Mouse (Mus musculus) Muller cell, postnatal 12 days (primary cell): ENCODE data around the gene Erc2.

ENCODE experiments used
- DNase-seq: peaks from one replicate; pipeline ENCODE4 v3.0.0-alpha.2; 2015; ENCODE audit errors: inconsistent ontology term

Erc2 gene

DNA sequence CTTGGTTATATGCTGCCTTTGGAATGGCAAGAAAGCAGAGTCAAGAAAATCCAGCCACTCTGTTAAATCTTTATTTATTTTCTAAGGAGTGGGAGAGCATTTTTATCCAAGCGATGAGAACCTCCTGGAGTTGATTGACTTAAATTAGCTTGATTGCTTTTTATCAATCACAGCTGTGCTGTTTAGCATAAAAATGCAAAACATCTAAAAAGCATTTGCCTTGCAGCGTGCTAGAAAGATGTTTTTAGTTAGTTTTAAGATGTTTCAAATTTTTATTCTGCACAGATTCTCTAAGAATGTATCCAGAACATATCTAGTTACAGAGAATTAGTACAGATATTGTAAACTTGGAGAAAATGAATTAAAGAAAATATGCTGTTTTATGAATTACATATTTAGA, 315.7 kb downstream of the Erc2 start:
- no peak for DNase-seq

DNA sequence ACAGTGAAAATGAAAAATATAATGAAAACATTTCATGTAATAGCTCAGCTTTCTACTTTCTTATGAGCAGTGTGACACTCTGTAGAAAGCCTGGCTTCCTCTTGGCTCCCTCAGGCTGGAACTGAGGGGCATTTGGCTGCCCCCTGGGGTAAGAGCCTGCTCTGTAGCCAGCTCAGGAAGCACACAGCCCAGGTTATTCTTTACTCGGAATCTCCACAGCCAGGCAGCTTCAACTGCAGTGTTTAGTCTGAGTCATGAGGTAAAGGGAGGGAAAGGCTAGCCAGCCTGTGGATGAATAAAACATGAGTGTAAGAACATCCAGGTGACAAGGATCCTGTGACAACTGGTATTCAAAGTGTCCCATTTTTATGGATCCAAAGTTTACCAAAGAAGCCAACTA, 323.0 kb downstream of the Erc2 start:
- no peak for DNase-seq

DNA sequence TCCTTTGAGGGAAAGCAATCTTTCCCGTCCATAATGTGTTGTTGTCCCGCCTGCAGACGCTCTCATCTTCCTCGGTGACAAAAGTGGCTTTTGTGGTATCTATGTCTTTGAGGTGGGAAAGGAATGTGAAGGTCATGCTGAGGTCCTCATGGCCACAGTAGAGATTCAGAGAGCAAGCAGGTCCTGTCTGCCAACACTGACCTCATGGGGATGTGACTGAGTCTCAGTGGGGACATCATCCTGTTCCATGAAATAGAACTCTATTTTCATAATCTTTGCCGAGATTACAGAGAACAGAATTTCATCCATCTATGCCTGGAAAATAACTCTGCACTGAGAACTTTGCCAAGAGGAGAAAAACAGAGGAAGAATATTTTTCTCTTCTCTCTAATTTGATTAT, 324.0 kb downstream of the Erc2 start:
- no peak for DNase-seq

DNA sequence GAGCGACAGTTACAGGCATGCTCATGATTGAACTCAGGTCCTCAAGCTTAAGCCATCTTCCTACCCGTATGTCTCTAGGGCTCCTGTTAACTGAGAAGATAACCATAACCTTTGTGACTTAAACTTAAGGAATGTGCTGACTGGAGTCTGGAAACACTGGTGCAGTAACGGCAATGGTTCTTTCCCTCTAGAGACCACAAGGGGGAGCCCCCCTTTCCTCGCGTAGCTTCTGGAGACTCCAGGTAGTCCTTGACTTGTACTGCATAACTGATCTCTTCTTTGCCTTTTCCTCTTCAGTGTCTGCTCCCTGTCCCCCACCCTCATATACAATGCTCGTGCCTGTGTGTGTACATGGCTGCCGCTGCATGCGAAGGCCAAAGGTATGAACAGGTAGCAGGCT, 326.2 kb downstream of the Erc2 start:
- DNase-seq: no peak

DNA sequence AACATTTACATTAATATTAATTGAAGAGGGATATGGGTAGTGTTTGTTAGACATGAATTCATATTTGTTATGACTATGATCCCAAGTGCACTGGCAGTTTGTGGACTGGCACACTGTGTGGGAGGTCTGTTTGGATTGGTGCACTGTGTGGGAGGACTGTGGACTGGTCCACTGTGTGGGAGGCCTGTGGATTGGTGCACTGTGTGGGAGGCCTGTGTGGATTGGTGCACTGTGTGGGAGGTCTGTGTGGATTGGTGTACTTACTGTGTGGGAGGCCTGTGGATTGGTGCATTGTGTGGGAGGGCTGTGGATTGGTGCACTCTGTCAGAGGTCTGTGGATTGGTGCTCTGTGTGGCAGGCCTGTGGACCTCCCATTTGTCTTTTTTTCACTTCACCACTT, 331.6 kb downstream of the Erc2 start:
- no peak for DNase-seq

DNA sequence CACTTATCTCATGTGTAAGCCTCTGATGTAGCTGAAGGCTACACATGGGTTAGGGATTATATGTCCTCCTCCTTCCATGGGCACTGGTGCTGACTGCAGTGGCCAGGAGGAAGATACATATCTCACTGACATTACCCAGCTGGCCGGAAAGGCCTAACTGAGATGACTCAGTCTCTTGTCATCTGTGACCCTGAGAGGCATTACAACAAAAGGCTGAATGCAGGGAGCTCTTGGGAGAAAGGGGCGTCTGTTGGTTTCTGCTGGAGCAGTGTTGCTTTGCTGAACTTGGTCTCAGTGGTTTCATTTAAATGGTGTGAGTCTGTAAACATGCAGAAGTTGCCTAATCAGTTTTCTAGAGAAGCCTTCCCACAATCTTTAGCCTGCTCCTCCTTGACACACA, 334.6 kb downstream of the Erc2 start:
- DNase-seq: peak; percentile 70

DNA sequence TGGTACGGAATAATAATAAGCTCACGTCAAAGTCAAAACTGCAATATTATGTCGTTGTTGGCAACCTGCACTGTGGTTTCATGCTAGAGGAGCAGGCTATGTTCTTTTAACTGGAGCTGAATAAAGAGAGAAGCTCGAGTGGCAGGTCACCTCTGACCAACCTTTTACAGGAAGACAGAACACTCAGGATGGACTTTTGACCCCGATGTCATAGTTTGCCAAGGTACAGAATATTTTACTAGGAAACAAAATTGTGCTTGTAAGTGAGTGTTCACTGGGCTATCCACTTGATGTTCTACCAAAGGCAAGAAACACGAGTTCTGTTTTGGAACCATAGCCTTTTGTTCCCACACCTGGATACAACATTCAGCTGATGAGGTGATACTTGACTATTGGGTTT, 351.5 kb downstream of the Erc2 start:
- no peak for DNase-seq

DNA sequence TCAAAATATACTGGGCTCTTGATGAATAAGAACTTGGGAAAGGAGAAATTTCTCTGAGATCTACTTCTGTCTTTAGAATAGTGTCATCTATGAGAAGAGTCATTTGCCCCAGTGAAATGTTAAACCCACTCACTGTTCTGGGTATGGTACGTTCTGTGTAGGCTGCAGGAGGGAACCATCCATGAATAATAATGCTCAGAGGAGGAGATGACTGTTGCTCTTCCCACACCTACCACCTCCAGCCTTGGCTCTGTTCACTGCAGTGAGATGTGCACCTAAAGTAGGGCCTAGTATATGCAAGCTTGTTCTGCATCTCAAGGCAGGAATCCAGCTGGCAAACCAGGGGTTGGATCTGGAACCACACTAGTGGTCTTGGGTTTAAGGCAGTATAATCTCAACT, 353.4 kb downstream of the Erc2 start:
- DNase-seq: no peak

DNA sequence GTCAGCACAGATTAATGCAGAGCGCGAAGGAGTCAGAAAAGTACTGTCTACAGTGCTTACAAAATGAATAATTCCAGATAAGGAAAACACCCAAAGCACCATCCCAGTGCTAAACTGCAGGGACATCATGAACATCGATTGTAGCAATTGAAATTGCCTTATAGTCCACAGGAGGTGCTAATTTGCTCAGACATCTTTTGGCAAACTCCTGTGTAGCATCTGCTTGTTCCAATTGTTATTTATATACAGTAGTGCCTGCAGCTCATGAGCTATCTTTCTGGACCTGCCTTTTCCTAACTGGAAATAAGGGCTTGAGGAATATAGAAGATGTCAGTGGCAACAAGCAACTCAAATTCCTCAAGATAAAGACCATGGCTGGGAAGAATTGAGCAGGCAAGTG, 362.5 kb downstream of the Erc2 start:
- no peak for DNase-seq

DNA sequence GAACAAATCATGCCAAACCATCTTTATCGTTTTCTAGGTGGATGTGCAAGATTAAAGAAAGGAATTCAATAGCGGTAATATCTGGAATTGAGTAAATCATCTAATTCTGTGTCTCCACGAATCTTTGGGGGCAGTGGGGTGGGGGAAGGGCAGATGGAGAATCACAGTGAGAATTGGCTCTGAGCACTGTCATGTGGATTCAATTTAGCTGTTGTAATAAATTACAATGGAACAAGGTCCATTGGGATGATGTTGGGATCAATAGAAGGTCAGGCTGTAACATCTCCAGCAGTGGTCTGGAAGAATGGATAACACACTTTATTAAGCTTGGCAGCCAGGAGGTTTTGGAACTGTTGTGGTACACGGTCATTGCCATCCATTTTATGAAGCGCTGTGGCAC, 363.0 kb downstream of the Erc2 start:
- no peak for DNase-seq

DNA sequence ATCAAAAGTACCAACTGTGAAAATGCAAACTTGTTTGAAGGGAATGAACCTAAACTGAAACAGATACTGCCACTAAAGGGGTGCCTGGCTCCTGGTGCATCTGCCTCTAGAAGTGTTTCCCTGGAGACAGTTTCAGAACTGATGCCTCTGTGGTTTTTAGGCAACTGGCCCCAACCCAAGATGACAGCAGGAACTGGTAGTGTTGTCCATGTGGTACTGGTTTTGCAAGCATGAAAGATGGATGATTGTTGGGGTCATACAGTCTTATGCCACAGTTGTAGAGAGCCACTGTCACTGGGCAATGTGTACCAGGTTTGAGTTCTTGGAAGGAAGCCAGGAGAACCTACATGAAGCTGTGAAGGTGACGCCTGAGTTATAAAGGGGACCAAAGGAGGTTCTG, 365.2 kb downstream of the Erc2 start:
- no peak for DNase-seq

DNA sequence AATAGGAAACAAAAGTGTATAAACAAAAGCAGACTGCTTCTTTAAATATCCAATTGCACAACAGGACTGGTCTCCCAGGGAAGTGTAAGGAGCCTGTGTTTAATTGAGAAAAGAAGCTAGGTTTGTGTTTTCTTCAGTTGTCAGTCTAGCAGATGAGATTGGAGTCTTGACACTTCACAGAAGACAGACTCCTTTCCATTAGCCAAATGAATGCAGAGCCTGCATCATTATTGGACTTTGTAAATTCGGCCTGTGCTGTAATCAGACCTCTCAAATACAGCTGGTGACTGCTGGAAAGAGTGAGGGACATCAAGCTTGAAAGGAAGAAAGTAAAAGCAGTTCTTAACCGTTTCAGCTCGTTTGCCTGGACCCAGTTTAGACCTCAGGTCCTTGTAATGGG, 376.3 kb downstream of the Erc2 start:
- DNase-seq: no peak

DNA sequence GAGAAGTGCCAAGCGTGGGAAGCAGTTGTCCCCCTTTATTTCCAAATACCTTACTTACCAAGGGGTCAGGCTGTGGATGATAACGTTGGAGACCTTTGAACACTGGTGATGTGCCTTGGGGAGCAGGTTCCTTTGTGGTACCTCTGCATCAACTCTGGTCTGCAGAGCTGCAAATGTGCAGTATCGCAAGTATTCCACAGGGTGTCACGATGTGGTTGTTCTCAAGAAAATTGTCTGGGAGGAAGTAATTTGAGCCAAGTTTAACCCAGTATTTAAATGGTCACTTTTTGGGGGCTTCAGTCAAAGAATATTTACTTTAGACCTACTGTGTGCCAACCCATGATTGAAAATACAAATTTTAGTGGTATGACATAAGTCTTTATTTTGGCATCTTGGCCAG, 381.8 kb downstream of the Erc2 start:
- peak; percentile 5 for DNase-seq

DNA sequence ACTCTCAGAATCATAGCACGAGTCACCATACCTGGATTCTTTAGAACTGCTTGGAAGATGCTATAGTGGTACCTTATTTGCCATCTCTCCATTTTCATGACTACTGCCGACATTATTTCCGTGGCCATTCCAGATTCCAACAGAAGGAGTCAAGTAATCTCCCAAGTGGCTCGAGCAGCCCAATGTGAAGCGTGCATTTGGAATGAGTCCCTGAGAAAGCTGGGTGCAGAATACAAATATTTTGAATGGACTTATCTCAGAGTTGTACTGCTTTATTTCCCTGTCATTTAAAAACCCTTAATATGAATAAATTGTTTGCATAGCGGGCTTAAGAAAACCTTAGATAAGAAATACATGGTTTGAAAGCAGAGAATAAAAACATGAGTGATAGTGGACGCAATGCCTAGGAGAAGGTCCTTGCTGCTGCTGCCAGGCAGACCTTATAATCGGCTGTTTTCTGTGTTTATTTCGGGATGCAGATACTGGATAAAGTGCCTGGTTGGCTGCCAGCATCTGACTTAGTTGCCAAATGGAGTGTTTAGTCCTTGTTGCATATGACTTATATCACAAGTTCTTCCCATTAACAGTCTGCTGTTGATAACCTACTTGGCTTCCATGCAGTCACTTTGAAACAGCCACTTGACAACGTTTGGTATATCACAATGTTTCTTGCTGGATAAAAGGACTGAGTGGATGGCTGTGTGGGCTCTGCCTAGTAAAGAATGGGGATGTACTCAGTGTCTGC, 388.5 kb downstream of the Erc2 start:
- DNase-seq: no peak

DNA sequence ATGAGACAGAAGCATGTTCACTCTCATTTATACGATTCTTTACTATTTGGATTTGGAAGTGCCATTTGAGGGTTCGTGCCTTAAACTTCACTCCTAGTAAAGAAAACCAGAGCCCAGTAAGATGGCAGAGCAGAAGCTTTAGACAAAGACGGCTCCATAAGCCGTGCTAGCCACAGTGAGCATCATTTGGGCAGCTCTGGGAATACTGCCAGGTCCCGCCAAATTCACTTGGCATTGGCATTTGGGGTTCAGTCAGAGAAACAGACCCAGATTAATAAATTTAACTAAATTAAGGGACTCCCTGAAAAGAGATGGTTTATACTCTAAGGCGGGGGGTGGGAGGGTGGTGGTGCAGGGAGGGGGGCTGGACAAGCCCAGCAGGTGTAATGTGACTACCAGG, 401.0 kb downstream of the Erc2 start:
- DNase-seq: no peak

DNA sequence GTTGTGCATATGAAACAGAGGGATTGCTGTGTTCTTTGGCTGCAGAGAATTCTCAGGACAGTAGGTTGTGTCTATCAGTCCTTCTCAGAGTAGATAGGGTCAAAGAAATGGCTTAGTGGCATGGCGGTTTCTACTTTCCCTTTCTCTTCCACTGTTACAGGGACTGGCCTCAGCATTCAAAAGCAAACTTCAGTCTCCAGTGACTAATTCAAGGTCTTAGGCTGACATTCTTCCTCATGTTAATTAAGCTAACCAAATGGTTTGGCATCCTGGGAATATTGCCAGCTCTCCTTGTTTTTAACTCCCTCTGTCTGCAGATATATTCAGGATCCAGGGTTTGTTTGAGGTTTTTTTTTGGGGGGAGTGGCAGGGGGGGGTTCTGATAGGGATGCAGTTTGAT, 408.6 kb downstream of the Erc2 start:
- DNase-seq: peak; percentile 92

DNA sequence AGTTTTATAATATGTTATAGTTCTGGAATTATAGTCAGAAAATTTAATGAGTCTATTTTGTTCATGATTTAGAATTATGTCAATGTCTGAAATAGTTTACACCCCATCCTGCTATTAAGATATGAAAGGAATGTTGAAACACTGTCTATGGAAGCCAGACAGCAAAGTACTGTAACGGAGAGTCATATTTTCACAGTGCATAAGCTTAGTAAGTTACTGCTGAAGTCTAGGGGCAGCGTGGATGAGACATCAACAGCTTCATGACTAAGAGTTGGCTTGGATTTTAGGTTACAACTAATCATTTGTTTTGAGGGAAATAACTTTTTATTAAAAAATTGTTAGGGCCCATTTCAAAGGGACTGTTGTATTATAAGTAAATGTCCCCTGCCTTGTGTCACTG, 412.8 kb downstream of the Erc2 start:
- peak; percentile 74 for DNase-seq

DNA sequence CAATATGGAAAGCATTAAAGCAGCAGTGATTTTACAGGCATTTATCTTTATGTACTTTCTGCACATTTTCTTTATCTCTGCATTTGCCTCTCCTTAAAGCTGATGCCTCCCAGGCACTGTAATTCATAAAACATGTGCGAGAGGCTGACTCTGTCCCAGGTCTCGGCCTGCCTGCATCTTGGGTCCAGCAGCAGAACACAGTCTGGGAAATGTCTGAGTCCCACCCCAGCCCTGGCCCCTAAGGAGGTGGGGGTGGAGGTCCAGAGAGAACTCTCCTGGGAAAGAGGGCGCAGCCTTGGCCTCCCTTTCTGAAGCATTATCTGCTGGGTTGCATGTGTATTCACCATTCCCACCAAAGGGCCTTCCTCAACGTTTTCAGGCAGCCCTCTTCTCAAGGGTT, 420.9 kb downstream of the Erc2 start:
- no peak for DNase-seq

DNA sequence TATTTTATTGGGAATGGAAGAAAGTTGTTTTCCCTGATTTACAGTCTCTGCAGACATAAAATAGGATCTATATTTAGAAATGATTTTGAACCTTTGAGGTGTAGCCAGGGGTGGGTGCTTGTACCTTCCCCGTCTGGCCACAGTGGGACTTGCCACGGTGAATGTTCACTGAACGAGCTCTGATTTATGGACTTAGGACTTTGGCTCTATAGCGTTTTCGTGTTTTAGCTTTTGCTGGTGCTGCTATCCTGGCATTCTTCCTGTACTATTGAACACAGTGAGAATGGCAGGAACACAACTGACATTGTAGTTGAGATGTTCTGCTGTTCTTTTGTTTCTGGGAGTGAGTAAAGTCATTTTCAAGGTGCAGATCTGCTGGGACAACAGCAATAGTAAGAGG, 429.4 kb downstream of the Erc2 start:
- DNase-seq: no peak

DNA sequence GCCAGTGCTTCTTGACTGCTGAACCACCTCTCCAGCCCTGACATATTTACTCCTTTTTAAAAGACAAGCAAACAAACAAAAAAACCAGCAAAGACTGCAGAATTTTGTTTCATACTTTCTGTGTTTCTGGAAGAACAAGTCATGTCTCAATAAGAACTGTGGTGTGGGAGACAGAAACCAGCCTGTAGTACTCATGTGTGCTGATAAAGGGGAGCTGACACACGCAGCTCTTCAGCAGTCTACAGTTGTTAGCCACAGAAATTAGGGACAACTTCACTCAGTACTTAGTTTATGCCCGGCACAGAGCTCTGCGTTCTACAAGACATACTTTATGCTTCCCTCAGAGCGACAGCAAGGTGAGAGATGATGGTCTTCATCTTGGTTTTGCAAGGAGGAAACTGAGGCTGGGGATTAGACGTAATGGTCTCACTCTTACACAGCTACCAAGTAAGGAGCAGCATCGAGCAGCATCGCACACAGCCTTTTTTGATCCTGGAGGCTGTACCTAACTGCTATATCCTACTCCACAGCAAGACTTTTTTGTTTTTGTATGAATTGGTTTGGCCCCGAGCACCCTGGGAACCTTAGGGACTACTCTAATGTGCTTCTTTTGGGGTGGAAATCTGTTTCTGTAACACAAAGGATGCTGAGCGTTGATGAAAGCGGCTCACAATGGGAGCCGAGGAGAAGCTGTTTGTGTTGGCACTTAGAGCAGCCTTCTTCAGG, 435.1 kb downstream of the Erc2 start:
- DNase-seq: peak; percentile 4

DNA sequence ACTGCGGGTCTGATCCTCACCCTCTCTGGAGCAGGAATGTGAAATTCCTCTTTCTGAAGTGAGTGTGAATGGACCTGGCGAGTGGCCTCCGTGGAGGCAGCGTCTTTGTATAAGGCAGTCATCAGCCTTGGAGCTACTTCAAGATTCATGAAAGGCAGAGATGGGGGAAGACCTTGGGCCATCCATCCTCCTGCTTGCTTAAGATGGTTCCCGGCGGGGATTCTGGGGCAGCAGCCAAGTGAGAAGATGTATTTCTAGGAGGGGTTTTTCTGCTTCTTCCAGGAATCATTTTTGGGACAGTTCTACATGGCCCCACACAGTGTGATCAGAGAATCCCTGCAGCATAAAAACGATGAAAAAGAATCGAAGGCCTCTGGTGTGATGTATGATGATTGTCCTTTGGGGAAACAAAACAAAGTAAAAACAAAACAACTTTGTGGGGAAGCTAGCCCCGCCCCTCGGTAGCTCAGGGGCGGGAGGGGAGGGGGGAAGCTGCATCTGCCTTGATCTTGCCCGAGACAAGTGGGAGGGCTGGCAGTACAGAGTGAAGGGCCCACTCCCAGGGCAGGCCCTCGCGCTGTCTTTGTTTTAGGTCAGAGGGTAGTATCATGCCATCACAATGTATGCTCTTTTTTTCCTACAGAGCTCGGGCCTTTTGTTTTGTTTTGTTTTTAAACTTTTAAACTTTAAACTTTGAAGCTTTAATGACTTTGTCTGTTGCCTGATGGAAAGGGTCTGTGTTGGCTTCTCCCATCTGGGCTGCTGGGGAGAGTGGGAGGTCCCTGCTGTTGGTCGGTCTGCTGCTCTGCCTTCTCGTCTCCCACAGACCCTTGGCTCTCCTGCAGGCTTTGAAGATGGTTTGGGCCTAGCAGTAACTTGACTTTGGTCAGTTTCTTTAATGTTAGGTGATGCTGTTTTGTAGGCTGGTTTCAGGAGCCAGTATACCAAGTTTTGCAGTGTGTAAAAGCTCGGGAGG, 435.9 kb downstream of the Erc2 start:
- DNase-seq: peak; percentile 68

DNA sequence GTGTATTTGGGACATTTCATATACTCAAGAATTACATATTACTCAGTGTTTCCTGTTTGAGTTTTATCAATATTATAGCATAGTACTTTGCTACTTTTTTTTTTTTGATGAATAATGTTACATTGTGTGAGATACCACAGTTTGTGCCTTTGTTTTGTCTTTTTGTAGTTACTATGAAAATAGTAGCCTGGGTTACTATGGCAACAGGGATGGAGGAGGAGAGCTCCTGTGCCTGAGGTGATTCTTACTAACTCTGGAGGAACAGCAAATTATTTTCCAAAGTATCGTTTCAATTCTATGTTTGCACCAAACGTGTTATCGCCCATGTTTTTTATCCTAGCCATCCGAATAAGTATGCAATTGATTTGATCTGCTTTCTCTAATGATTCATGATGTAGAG, 438.7 kb downstream of the Erc2 start:
- DNase-seq: no peak
